Mouse (Mus musculus): ENCODE measurements at regions not wholly inside any gene's neighbourhood (a gene's known extent, or its start where the extent isn't known, plus 50 kb on each side); places are given as distances from the start of the nearest gene placed in this dataset.
A peak's percentile ranks its signal among the peaks of the same experiment; 100 is the strongest.

- DNase-seq = no peak
Observed at GRCm38 (mm10) chr14:67550462-67551185, 1541.6 kb upstream of the Gulo start.

GRCm38 (mm10) chr14:67548750-67549149, 1539.7 kb upstream of the Gulo start:
- DNase-seq = peak in 1 of 2 experiments; percentile 45

- no peak for DNase-seq
Observed at GRCm38 (mm10) chr14:67545036-67545435, 1536.0 kb upstream of the Gulo start.

- DNase-seq = no peak
Observed at GRCm38 (mm10) chr14:67541271-67541711, 1532.3 kb upstream of the Gulo start.

DNA sequence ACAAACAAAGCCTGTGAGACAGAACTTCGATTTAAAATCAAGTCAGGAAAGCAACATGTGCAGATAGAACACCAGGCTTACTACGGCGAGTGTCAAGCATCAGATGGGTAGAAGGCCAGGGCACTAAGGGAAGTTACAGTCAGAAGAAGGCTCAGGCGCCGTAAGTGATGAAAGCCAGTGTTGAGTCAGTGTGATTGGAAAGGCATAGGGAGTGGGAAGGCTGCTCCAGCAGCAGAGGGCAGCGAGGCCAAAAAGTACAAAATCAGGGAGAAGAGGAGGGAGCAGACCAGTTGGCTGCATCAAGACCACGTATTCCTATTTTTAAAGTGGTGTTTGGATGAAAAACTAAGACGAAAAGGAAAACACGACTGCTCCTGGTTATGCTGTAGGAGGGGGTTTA, 1529.7 kb upstream of the Gulo start:
- DNase-seq = no peak

GRCm38 (mm10) chr14:67536787-67537659, 1528.0 kb upstream of the Gulo start:
- DNase-seq = no peak

DNA sequence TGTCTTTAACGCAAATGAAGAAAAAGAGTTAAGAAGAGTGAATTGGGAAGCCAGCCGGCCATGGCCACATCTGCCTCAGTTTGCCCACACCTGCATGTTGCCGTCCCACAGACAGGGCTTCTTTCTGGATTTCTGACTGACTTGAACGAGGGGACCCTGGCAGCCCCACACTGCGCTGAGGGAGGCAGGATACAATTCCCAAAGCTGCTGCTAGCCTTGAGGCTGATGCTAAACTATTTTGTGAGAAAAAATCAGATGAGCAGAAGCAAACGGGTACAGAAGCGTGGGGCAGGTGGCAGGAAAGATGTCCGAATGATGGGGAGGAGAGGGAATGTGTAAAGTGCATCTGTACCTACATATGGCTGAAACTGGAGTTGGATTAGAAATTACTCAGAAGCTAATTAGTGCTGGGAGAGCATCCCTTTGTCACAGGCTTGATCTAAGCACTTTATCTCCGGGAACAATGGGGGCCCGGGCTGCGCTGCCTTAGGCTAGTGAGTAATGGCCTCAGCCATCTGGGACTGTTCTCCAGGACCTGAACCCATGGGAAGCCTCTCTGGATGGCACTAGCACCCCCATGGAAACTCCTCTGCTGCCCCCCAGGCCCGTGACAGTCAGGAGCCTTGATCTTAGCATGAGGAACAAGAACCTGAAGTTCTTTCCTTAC, 1497.9 kb upstream of the Gulo start:
- no peak for DNase-seq

DNA sequence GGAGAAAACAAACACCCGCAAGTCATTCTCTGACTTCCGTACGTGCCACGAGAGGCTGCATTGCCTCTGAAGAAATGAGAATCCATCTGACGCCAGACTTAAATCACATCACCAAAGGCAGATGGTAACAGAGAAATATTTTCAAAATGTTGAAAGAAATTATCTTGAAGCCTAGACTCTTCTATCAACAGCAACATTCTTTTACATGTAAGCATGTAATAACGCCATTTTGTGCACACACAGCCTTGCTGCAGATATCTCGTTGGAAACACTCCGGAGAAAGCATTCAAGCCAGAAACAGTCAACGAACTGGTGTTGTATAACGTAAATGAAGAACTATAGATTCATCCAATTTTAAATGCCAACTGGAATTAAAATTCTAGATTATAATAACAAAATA, 1483.1 kb upstream of the Gulo start:
- no peak for DNase-seq

DNA sequence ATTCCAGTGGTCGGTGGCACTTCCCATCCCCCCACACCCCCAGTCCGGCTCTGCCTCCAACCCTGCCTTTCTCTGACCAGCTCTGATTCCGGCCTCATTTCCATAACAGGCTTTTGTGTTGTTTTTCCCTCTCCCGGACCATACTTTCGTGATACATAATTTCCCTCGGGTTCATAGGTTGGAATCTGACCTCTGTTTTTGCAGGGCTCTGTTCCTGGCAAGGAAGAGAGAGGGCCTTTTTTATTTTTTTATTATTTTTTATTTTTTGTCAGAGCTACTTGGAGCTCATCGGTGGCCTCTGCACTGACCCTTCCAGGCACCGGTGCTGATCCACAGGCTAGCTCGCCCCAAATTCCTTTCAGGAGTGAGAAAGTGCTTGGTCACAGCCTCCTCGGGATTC, 1477.7 kb upstream of the Gulo start:
- peak; percentile 14 to 43 for DNase-seq

DNA sequence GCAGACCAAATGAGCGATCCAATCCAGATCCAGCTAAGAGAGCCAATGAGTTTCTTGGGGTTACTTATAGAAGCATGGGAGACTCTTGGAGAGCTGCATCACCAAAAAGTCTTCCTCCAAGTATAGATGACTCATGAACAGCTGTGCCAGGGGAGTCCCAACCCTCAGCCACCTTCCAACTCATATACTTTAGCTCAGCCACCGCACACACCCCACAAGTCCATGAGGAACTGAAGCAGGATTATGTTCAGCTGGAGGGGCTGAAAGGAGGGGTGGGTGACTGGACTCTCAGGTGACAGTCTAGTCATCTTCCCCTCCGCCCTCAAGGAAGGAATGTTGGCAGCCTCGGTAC, 1476.4 kb upstream of the Gulo start:
- no peak for DNase-seq

GRCm38 (mm10) chr14:67484533-67485448, 1475.8 kb upstream of the Gulo start:
- peak in 1 of 2 experiments; percentile 18 for DNase-seq
